Mouse (Mus musculus) spleen, adult 2 months (tissue): ENCODE data around the gene Atl1. TPM values are rescaled to one million over a fixed set of nuclear protein-coding genes. Genes with fewer than 3 reads are reported as not detected.

Experiments used
- DNase-seq, 2 experiments: peaks; one replicate each; pipeline versions ENCODE4 v3.0.0 to v3.0.0-alpha.2; 2012 to 2021; ENCODE audit warnings: low spot score in 2 of 2, low read depth in 1 of 2
- H3K27ac ChIP-seq: fragments of 200-500 bp; 2 replicates; pipeline ENCODE4 v1.5.1; 2012; ENCODE audit warnings: low read length, inconsistent platforms; ENCODE audit not compliant: insufficient read depth
- H3K27me3 ChIP-seq: fragments of 200-500 bp; 2 replicates; pipeline ENCODE4 v1.6.1; 2012; ENCODE audit warnings: mild to moderate bottlenecking, moderate library complexity, low read length, inconsistent platforms; ENCODE audit not compliant: control insufficient read depth, insufficient read depth
- H3K36me3 ChIP-seq: fragments of 200-500 bp; 2 replicates; pipeline ENCODE4 v1.6.1; 2012; ENCODE audit warnings: mild to moderate bottlenecking, low read length, inconsistent platforms; ENCODE audit not compliant: control insufficient read depth, insufficient read depth
- H3K4me1 ChIP-seq: fragments of 200-500 bp; 2 replicates; pipeline ENCODE4 v1.6.1; 2011; ENCODE audit warnings: inconsistent platforms; ENCODE audit not compliant: control insufficient read depth, insufficient read depth, insufficient read length
- H3K4me3 ChIP-seq: fragments of 200-500 bp; 2 replicates; pipeline ENCODE4 v1.5.1; 2011; ENCODE audit warnings: mild to moderate bottlenecking, inconsistent platforms; ENCODE audit not compliant: insufficient read depth, insufficient read length; ENCODE audit errors: extremely low read depth
- CTCF ChIP-seq: fragments of 200-500 bp; IDR thresholded peaks from 2 replicates; pipeline ENCODE4 v1.5.1; 2011; ENCODE audit warnings: mild to moderate bottlenecking, inconsistent platforms; ENCODE audit not compliant: insufficient read depth, insufficient read length, insufficient replicate concordance; ENCODE audit errors: extremely low read depth
- POLR2A ChIP-seq: fragments of 200-500 bp; IDR thresholded peaks from 2 replicates; pipeline ENCODE4 v1.6.1; 2011; ENCODE audit warnings: low read depth, low read length, inconsistent platforms
- WGBS: fragments of 180-500 bp; shearing (Covaris S2); methylation state at CpG from one replicate; pipeline ENCODE4 v1.1.7; 2018; 5-methylcytosine and 5-hydroxymethylcytosine counted together
- polyA plus RNA-seq: library from polyadenylated mRNA; depleted of rRNA; stranded (reverse); fragments of >200 nt; gene quantifications from 2 replicates; pipeline ENCODE4 v1.2.3, GENCODE M21; 2012

The Atl1 gene
- polyA plus RNA-seq, 1 experiment, result 0.78 TPM

- 50% methylated on average over 11 of the region's 11 CpGs for WGBS
- Histone ChIP-seq H3K4me3 (no peak overlapping the region), H3K36me3 (peaks cover 9% of the 10 kb centered on the region), H3K27me3 (no peaks in the 10 kb centered on the region), H3K27ac (no peak overlapping the region), H3K4me1 (peaks cover 3% of the 10 kb centered on the region; the same call in 1 of the 2 replicates)
- TF ChIP-seq POLR2A, result no peak
- TF ChIP-seq CTCF, result no peak
- no peak for DNase-seq
These were observed 39.0 kb upstream of the Atl1 start for GRCm38 (mm10) chr12:69853387-69853786.

- Histone ChIP-seq H3K36me3 (peaks cover 7% of the 10 kb centered on the region), H3K27ac (no peak overlapping the region), H3K4me3 (no peak overlapping the region), H3K4me1 (peaks cover 3% of the 10 kb centered on the region; the same call in 1 of the 2 replicates), H3K27me3 (no peaks in the 10 kb centered on the region)
- DNase-seq, result no peak
- TF ChIP-seq POLR2A, result no peak
- WGBS, result 54% methylated on average over 2 of the region's 2 CpGs
These were observed 38.5 kb upstream of the Atl1 start for GRCm38 (mm10) chr12:69853942-69854341.

DNA sequence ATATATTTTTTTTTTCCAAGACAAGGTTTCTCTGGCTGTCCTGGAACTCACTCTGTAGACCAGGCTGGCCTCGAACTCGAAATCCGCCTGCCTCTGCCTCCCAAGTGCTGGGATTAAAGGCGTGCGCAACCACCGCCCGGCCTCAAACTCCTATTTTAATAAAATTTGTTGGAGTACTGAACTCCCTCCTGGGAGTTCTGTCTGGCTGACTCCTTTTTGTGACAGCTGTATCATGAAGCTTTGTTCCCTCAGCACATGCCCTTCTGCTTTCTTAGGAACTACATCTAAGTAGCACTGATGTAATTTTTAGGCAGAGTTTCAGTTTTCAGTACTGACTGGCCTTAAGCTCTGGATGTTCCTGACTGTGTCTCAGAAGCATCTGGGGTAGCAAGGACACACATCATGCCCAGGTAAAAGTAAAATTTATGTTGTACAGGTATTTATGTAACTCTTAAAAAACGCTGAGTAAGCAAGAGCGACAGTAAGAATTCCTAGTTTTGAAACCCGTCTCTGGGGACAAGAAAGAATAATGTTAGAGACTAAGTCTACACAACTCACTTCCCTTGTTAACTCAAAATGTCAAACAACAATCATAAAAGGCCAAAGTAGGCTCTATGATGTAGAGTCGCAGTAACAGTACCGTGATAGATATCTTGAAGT lies 36.6 kb upstream of the Atl1 start:
- DNase-seq, result no peak
- Histone ChIP-seq H3K4me1 (peaks cover 3% of the 10 kb centered on the region; the same call in 1 of the 2 replicates), H3K27ac (no peak overlapping the region), H3K27me3 (no peaks in the 10 kb centered on the region), H3K4me3 (no peak overlapping the region), H3K36me3 (peaks cover 3% of the 10 kb centered on the region; the same call in 1 of the 2 replicates)
- WGBS, result 96% methylated on average over 12 of the region's 12 CpGs
- TF ChIP-seq CTCF (no peak), POLR2A (no peak)

- no peak for DNase-seq
- Histone ChIP-seq H3K4me1 (peaks cover 3% of the 10 kb centered on the region; the same call in 1 of the 2 replicates), H3K36me3 (peaks cover 3% of the 10 kb centered on the region; the same call in 1 of the 2 replicates), H3K4me3 (no peak overlapping the region), H3K27ac (no peak overlapping the region), H3K27me3 (no peaks in the 10 kb centered on the region)
- 97% methylated on average over 10 of the region's 10 CpGs for WGBS
- no peak for TF ChIP-seq CTCF
- TF ChIP-seq POLR2A, result no peak
These were observed 36.0 kb upstream of the Atl1 start for GRCm38 (mm10) chr12:69856398-69856797.

DNA sequence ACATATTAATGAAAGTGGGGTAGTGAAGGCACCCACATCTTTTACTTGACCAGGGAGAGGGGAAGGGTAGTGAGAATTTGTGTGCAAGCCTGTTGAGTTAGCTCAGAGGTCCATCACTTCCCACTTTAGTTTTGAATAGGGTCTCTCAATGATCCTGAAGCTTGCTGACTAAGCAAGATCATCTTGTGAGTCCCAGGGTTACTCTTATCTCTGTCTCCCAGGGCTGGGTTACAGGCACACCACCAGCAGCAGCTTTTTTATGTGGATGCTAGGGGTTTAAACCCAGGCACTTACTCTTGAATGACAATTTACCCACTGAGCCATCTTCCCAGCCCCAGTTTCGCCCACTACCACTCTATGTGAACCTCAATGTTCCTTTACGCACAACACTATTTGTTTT lies 34.8 kb upstream of the Atl1 start:
- Histone ChIP-seq H3K4me3 (no peak overlapping the region), H3K27ac (no peak overlapping the region), H3K27me3 (no peaks in the 10 kb centered on the region), H3K4me1 (peaks cover 6% of the 10 kb centered on the region; the same call in 1 of the 2 replicates), H3K36me3 (peaks cover 1% of the 10 kb centered on the region; the same call in 1 of the 2 replicates)
- TF ChIP-seq POLR2A (no peak), CTCF (no peak)
- WGBS, result 89% methylated on average over 2 of the region's 2 CpGs
- no peak for DNase-seq

- 84% methylated on average over 4 of the region's 4 CpGs for WGBS
These were observed 33.6 kb upstream of the Atl1 start for GRCm38 (mm10) chr12:69858847-69859246.

DNA sequence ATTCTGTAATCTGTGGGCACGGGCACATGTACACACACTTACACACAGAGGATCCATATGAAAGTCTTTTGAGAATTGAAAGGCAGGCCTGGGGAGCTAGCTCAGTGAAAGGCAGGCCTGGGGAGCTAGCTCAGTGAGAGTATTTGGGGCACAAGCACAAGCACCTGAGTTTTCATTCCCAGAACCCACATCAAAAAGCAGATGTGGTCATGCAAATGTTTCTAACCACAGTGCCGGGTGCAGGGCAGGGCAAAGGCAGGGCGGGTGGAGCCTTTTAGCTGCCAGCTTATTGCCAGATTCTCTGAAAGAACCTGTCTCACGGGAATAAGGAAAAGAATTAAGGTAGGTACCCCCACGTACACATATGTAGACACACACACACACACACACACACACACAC lies 28.9 kb upstream of the Atl1 start:
- Histone ChIP-seq H3K27me3 (no peaks in the 10 kb centered on the region), H3K4me3 (no peak overlapping the region), H3K4me1 (peaks cover 20% of the 10 kb centered on the region), H3K27ac (peak overlapping the region; percentile 74), H3K36me3 (peaks cover 2% of the 10 kb centered on the region; the same call in 1 of the 2 replicates)
- DNase-seq, result peak; percentile 62 to 76
- TF ChIP-seq POLR2A (no peak), CTCF (no peak)
- 4% methylated on average over 5 of the region's 5 CpGs for WGBS

More at GRCm38 (mm10) chr12:69858847-69859246, 33.6 kb upstream of the Atl1 start:
- no peak for DNase-seq
- Histone ChIP-seq H3K27me3 (no peaks in the 10 kb centered on the region), H3K27ac (no peak overlapping the region), H3K4me1 (peaks cover 5% of the 10 kb centered on the region; the same call in 1 of the 2 replicates), H3K36me3 (peaks cover 1% of the 10 kb centered on the region; the same call in 1 of the 2 replicates), H3K4me3 (no peak overlapping the region)
- TF ChIP-seq POLR2A (no peak), CTCF (no peak)
